Mouse (Mus musculus): Measurements from ENCODE around the gene Gng2. TPM values are rescaled to one million over a fixed set of nuclear protein-coding genes. Genes with fewer than 3 reads are reported as not detected.

Gng2 gene
- polyA plus RNA-seq, 1 experiment from 2014 or later: 390 TPM

Other genes with a start within 250 kb of the Gng2 start
- gene Nid2, start 226.4 kb downstream of the Gng2 start, polyA plus RNA-seq (2015; fragmentation: Nextera tagmentation; extraction: Ambion mirVana): 46.6 and 47.4 TPM in 2 replicates
- 202 and 207 TPM in 2 replicates for gene Rtraf, start 153.8 kb downstream of the Gng2 start, polyA plus RNA-seq (2015; fragmentation: Nextera tagmentation; extraction: Ambion mirVana)
- 14.7 and 15.5 TPM in 2 replicates for gene Saysd1, start 160.9 kb upstream of the Gng2 start, polyA plus RNA-seq (2015; fragmentation: Nextera tagmentation; extraction: Ambion mirVana)
- gene Kcnk5, start 204.2 kb upstream of the Gng2 start, polyA plus RNA-seq (2015; fragmentation: Nextera tagmentation; extraction: Ambion mirVana): 1.9 and 2.3 TPM in 2 replicates